Mouse (Mus musculus): ENCODE results near the gene Vwa5b2. TPM values are rescaled to one million over a fixed set of nuclear protein-coding genes. Genes with fewer than 3 reads are reported as not detected.

Vwa5b2 gene
- total RNA-seq (2022): under 1 TPM in 3 of 4 experiments, not detected in 1; 0.49 to 0.71 (median 0.69) TPM

- no peak for DNase-seq (ENCODE audit: low spot score)
These were observed at the start of gene Vwa5b2 for GRCm38 (mm10) chr16:20589366-20589938. Gene Vwa5b2, plus strand, starts transcription at chr16:20589471.

- DNase-seq (ENCODE audit: low spot score): no peak
These were observed 49.6 kb upstream of the Vwa5b2 start for GRCm38 (mm10) chr16:20539649-20540048.

- DNase-seq (ENCODE audit: low spot score): no peak
These were observed 48.8 kb upstream of the Vwa5b2 start for GRCm38 (mm10) chr16:20540438-20540837.

GRCm38 (mm10) chr16:20545696-20546095, 43.6 kb upstream of the Vwa5b2 start:
- no peak for DNase-seq (ENCODE audit: low spot score)

- no peak for DNase-seq (ENCODE audit: low spot score)
These were observed 41.8 kb upstream of the Vwa5b2 start for GRCm38 (mm10) chr16:20547423-20547822.

GRCm38 (mm10) chr16:20548096-20548948, 40.9 kb upstream of the Vwa5b2 start, which contains the start of gene Abcf3:
Gene Abcf3, plus strand, starts transcription at chr16:20548577.
- peak; percentile 99 for DNase-seq (ENCODE audit: low spot score)

- DNase-seq (ENCODE audit: low spot score): no peak
These were observed 40.1 kb upstream of the Vwa5b2 start for GRCm38 (mm10) chr16:20549161-20549560.

- no peak for DNase-seq (ENCODE audit: low spot score)
These were observed 37.6 kb upstream of the Vwa5b2 start for GRCm38 (mm10) chr16:20551691-20552090.

GRCm38 (mm10) chr16:20552594-20552993, 36.7 kb upstream of the Vwa5b2 start:
- no peak for DNase-seq (ENCODE audit: low spot score)

GRCm38 (mm10) chr16:20555000-20555399, 34.3 kb upstream of the Vwa5b2 start:
- no peak for DNase-seq (ENCODE audit: low spot score)

- no peak for DNase-seq (ENCODE audit: low spot score)
These were observed 31.9 kb upstream of the Vwa5b2 start for GRCm38 (mm10) chr16:20557381-20557780.

GRCm38 (mm10) chr16:20565075-20565474, 24.2 kb upstream of the Vwa5b2 start:
- no peak for DNase-seq (ENCODE audit: low spot score)

GRCm38 (mm10) chr16:20589939-20590679, 838 bp downstream of the Vwa5b2 start:
- DNase-seq (ENCODE audit: low spot score): no peak

GRCm38 (mm10) chr16:20590680-20591038, 1.4 kb downstream of the Vwa5b2 start:
- DNase-seq (ENCODE audit: low spot score): no peak

GRCm38 (mm10) chr16:20591076-20591705, 1.9 kb downstream of the Vwa5b2 start:
- no peak for DNase-seq (ENCODE audit: low spot score)

GRCm38 (mm10) chr16:20595060-20595673, 5.9 kb downstream of the Vwa5b2 start:
- DNase-seq (ENCODE audit: low spot score): no peak

- DNase-seq (ENCODE audit: low spot score): no peak
These were observed 6.5 kb downstream of the Vwa5b2 start for GRCm38 (mm10) chr16:20595737-20596136.

GRCm38 (mm10) chr16:20596687-20597441, 7.6 kb downstream of the Vwa5b2 start:
- DNase-seq (ENCODE audit: low spot score): no peak

GRCm38 (mm10) chr16:20600511-20600910, 11.2 kb downstream of the Vwa5b2 start:
- no peak for DNase-seq (ENCODE audit: low spot score)

- DNase-seq (ENCODE audit: low spot score): no peak
These were observed 15.4 kb downstream of the Vwa5b2 start for GRCm38 (mm10) chr16:20604705-20605104.

All from heart, adult 8-10 months (tissue).